Mouse (Mus musculus): ENCODE data around the gene Rpl27. TPM values are rescaled to one million over a fixed set of nuclear protein-coding genes. Genes with fewer than 3 reads are reported as not detected.
A peak's percentile ranks its signal among the peaks of the same experiment; 100 is the strongest.

Gene Rpl27
- polyA plus RNA-seq, 1 experiment from 2014 or later, result 371 TPM

DNA sequence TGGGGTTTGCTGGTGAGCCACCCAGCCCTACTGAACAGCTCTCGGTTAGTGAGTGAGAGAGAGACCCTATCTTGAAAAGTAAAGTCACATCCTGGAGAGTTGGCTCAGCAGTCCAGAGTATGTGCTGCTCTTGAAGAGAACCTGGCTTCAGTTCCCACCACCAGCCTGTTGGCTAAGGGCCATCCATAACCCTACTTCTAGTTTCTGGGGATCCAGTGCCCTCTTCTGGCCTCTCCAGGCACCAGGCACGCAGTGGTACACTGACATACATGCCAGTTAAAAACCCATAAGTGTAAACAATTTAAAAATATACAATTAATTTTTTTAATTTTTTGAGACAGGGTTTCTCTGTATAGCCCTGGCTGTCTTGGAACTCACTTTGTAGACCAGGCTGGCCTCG lies 8.3 kb downstream of the Rpl27 start:
- Histone ChIP-seq H3K4me3 (ENCODE audit: low read depth, low read length) (no peak overlapping the region), H3K4me2 (replicated peaks; ENCODE audit: low read depth) (no peak overlapping the region), H3K9me3 (ENCODE audit: control insufficient read depth, low read length) (no peaks in the 10 kb centered on the region), H3K36me3 (ENCODE audit: control insufficient read depth, insufficient read depth, low read length) (no peaks in the 10 kb centered on the region), H3K27me3 (ENCODE audit: control insufficient read depth, insufficient read depth, low read length) (no peaks in the 10 kb centered on the region), H3K9ac (ENCODE audit: low read length) (no peak overlapping the region), H3K27ac (replicated peaks) (no peak overlapping the region), H3K4me1 (replicated peaks; ENCODE audit: control insufficient read depth, insufficient read depth) (0 out of 2 replicates have a peak, but pooled peaks cover 4% of the 10 kb centered on the region)
- no peak for ATAC-seq (ENCODE audit: low FRiP score, low TSS enrichment)
- TF ChIP-seq EP300 (optimal IDR thresholded peaks at IDR 0.05) (no peak), CTCF (IDR thresholded peaks at IDR 0.05; ENCODE audit: low read depth) (peak; percentile 51)
- no peak for DNase-seq (ENCODE audit: low spot score)
- 81% methylated on average over 3 of the region's 3 CpGs for WGBS

GRCm38 (mm10) chr11:101451536-101451935 lies 9.4 kb downstream of the Rpl27 start:
- ATAC-seq (ENCODE audit: low FRiP score, low TSS enrichment) (0 out of 2 replicates have a peak, but pooled peaks have one; percentile 6), DNase-seq (ENCODE audit: low spot score) (no peak)
- 85% methylated on average over 10 of the region's 10 CpGs for WGBS
- no peak overlapping the region for H3K9ac ChIP-seq (ENCODE audit: low read length)
- H3K27me3 ChIP-seq (ENCODE audit: control insufficient read depth, insufficient read depth, low read length), result no peaks in the 10 kb centered on the region
- H3K4me2 ChIP-seq (replicated peaks; ENCODE audit: low read depth), result no peak overlapping the region
- 0 out of 2 replicates have a peak, but pooled peaks cover 4% of the 10 kb centered on the region for H3K4me1 ChIP-seq (replicated peaks; ENCODE audit: control insufficient read depth, insufficient read depth)
- no peaks in the 10 kb centered on the region for H3K9me3 ChIP-seq (ENCODE audit: control insufficient read depth, low read length)
- no peak overlapping the region for H3K27ac ChIP-seq (replicated peaks)
- TF ChIP-seq CTCF (IDR thresholded peaks at IDR 0.05; ENCODE audit: low read depth) (no peak), EP300 (optimal IDR thresholded peaks at IDR 0.05) (no peak)
- no peak overlapping the region for H3K4me3 ChIP-seq (ENCODE audit: low read depth, low read length)
- H3K36me3 ChIP-seq (ENCODE audit: control insufficient read depth, insufficient read depth, low read length), result no peaks in the 10 kb centered on the region

DNA sequence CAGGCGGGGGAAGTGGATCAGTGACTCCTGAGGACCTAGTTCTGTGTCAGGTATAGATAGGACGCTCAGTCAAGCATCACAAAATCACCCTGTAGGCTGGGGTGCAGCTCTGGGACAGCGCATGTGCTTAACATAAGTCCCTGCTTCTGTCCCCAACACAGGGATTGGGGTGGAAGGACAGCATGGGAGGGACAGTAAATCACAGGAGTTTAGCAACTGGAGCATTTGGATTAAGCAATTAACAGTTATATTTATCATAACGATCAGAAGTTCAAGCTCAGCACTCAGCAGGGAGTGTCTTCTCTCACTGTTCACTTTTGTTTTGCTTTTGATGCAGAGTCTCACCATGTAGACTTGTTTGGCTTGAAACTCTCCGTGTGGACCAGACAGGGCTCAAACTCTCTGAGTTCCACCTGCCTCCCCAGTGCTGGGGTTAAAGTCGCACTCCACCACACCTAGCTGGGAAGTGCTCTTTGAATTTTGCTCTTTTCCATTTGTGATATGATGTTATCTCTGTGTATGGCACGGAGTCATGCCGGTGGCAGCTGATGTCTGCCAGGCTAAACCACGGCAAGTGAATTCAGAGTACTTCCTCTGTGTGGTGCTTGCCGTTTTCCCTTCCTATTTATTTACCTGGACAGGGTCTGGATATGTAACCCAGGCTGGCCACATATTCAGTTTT lies 10.1 kb downstream of the Rpl27 start:
- H3K4me3 ChIP-seq (ENCODE audit: low read depth, low read length), result no peak overlapping the region
- H3K4me1 ChIP-seq (replicated peaks; ENCODE audit: control insufficient read depth, insufficient read depth), result 0 out of 2 replicates have a peak, but pooled peaks cover 4% of the 10 kb centered on the region
- H3K36me3 ChIP-seq (ENCODE audit: control insufficient read depth, insufficient read depth, low read length), result peaks cover 4% of the 10 kb centered on the region; the same call in 1 of the 2 replicates
- WGBS, result 58% methylated on average over 10 of the region's 10 CpGs
- TF ChIP-seq CTCF (IDR thresholded peaks at IDR 0.05; ENCODE audit: low read depth), result no peak
- no peak for TF ChIP-seq EP300 (optimal IDR thresholded peaks at IDR 0.05)
- ATAC-seq (ENCODE audit: low FRiP score, low TSS enrichment) (no peak), DNase-seq (ENCODE audit: low spot score) (no peak)
- no peak overlapping the region for H3K4me2 ChIP-seq (replicated peaks; ENCODE audit: low read depth)
- H3K27ac ChIP-seq (replicated peaks), result no peak overlapping the region
- H3K9ac ChIP-seq (ENCODE audit: low read length), result no peak overlapping the region
- H3K9me3 ChIP-seq (ENCODE audit: control insufficient read depth, low read length), result no peaks in the 10 kb centered on the region
- H3K27me3 ChIP-seq (ENCODE audit: control insufficient read depth, insufficient read depth, low read length), result no peaks in the 10 kb centered on the region

- H3K9ac ChIP-seq (ENCODE audit: low read length), result no peak overlapping the region
- peak; percentile 59 for DNase-seq (ENCODE audit: low spot score)
- H3K4me3 ChIP-seq (ENCODE audit: low read depth, low read length), result no peak overlapping the region
- ATAC-seq (ENCODE audit: low FRiP score, low TSS enrichment), result peak; percentile 34; the same call in 1 of the 2 replicates
- no peak overlapping the region for H3K27ac ChIP-seq (replicated peaks)
- H3K36me3 ChIP-seq (ENCODE audit: control insufficient read depth, insufficient read depth, low read length), result peaks cover 15% of the 10 kb centered on the region
- H3K9me3 ChIP-seq (ENCODE audit: control insufficient read depth, low read length), result no peaks in the 10 kb centered on the region
- TF ChIP-seq CTCF (IDR thresholded peaks at IDR 0.05; ENCODE audit: low read depth) (no peak), EP300 (optimal IDR thresholded peaks at IDR 0.05) (no peak)
- H3K4me1 ChIP-seq (replicated peaks; ENCODE audit: control insufficient read depth, insufficient read depth), result 0 out of 2 replicates have a peak, but pooled peaks cover 2% of the 10 kb centered on the region
- 53% methylated on average over 6 of the region's 6 CpGs for WGBS
- H3K27me3 ChIP-seq (ENCODE audit: control insufficient read depth, insufficient read depth, low read length), result no peaks in the 10 kb centered on the region
- H3K4me2 ChIP-seq (replicated peaks; ENCODE audit: low read depth), result no peak overlapping the region
Observed at GRCm38 (mm10) chr11:101454702-101455101, 12.6 kb downstream of the Rpl27 start.

DNA sequence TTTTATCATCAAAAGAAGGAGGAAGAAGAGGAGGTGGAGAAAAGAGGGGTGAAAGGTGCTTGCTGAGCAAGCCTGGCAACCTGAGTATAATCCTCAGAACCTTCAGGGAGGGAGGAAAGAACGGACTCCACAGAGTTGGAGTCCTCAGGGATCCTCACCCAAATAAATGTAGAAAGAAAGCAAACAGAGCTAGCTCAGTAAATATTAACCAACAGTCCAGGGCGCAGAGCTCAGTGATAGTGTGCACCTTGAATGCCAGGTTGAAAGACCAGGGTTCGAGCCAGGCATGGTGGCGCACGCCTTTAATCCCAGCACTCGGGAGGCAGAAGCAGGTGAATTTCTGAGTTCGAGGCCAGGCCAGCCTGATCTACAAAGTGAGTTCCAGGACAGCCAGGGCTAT lies 13.5 kb downstream of the Rpl27 start:
- Histone ChIP-seq H3K27me3 (ENCODE audit: control insufficient read depth, insufficient read depth, low read length) (no peaks in the 10 kb centered on the region), H3K4me2 (replicated peaks; ENCODE audit: low read depth) (no peak overlapping the region), H3K36me3 (ENCODE audit: control insufficient read depth, insufficient read depth, low read length) (peaks cover 20% of the 10 kb centered on the region), H3K27ac (replicated peaks) (no peak overlapping the region), H3K4me3 (ENCODE audit: low read depth, low read length) (no peak overlapping the region), H3K9me3 (ENCODE audit: control insufficient read depth, low read length) (no peaks in the 10 kb centered on the region), H3K9ac (ENCODE audit: low read length) (no peak overlapping the region), H3K4me1 (replicated peaks; ENCODE audit: control insufficient read depth, insufficient read depth) (0 out of 2 replicates have a peak, but pooled peaks cover 2% of the 10 kb centered on the region)
- 57% methylated on average over 7 of the region's 7 CpGs for WGBS
- TF ChIP-seq CTCF (IDR thresholded peaks at IDR 0.05; ENCODE audit: low read depth), result no peak
- TF ChIP-seq EP300 (optimal IDR thresholded peaks at IDR 0.05), result no peak
- DNase-seq (ENCODE audit: low spot score) (no peak), ATAC-seq (ENCODE audit: low FRiP score, low TSS enrichment) (no peak)

- TF ChIP-seq CTCF (IDR thresholded peaks at IDR 0.05; ENCODE audit: low read depth) (no peak), EP300 (optimal IDR thresholded peaks at IDR 0.05) (no peak)
- H3K4me1 ChIP-seq (replicated peaks; ENCODE audit: control insufficient read depth, insufficient read depth), result peaks cover 4% of the 10 kb centered on the region; the same call in 1 of the 2 replicates
- no peak overlapping the region for H3K4me2 ChIP-seq (replicated peaks; ENCODE audit: low read depth)
- DNase-seq (ENCODE audit: low spot score) (no peak), ATAC-seq (ENCODE audit: low FRiP score, low TSS enrichment) (no peak)
- no peak overlapping the region for H3K27ac ChIP-seq (replicated peaks)
- WGBS, result 87% methylated on average over 9 of the region's 9 CpGs
- H3K27me3 ChIP-seq (ENCODE audit: control insufficient read depth, insufficient read depth, low read length), result no peaks in the 10 kb centered on the region
- H3K9me3 ChIP-seq (ENCODE audit: control insufficient read depth, low read length), result no peaks in the 10 kb centered on the region
- peaks cover 26% of the 10 kb centered on the region for H3K36me3 ChIP-seq (ENCODE audit: control insufficient read depth, insufficient read depth, low read length)
- no peak overlapping the region for H3K4me3 ChIP-seq (ENCODE audit: low read depth, low read length)
- no peak overlapping the region for H3K9ac ChIP-seq (ENCODE audit: low read length)
Observed at GRCm38 (mm10) chr11:101457631-101458030, 15.5 kb downstream of the Rpl27 start.
